Mouse (Mus musculus) heart, postnatal 0 days (tissue): ENCODE results near the gene 2010300C02Rik. TPM values are rescaled to one million over a fixed set of nuclear protein-coding genes. Genes with fewer than 3 reads are reported as not detected.

ENCODE experiments used
- ATAC-seq: fragments of 200-750 bp; cut with Nextera tagmentation; 2 replicates; pipeline ENCODE4 v1.8.0; 2017; ENCODE audit warnings: low read depth, moderate number of reproducible peaks, moderate library complexity; ENCODE audit not compliant: insufficient read depth
- DNase-seq: peaks from one replicate; pipeline ENCODE4 v3.0.0-alpha.2; 2016; ENCODE audit warnings: low spot score
- H3K27ac ChIP-seq: fragments of 300-500 bp; sonication (generic); 2 replicates; pipeline ENCODE4 v1.5.1; 2014; ENCODE audit warnings: low read depth, mild to moderate bottlenecking
- H3K27me3 ChIP-seq: fragments of 300-500 bp; sonication (generic); 2 replicates; pipeline ENCODE4 v1.6.1; 2014; ENCODE audit warnings: low read length, mixed read lengths; ENCODE audit not compliant: control insufficient read depth, insufficient read depth
- H3K36me3 ChIP-seq: fragments of 300-500 bp; sonication (generic); replicated peaks from 2 replicates; pipeline ENCODE4 v1.6.1; 2014; ENCODE audit warnings: low read length, mixed read lengths; ENCODE audit not compliant: control insufficient read depth, insufficient read depth
- H3K4me1 ChIP-seq: fragments of 300-500 bp; sonication (generic); 2 replicates; pipeline ENCODE4 v1.6.1; 2014; ENCODE audit warnings: antibody characterized with exemption; ENCODE audit not compliant: control insufficient read depth, insufficient read depth
- H3K4me2 ChIP-seq: fragments of 300-500 bp; sonication (generic); 2 replicates; pipeline ENCODE4 v1.6.1; 2014; ENCODE audit warnings: low read depth, mild to moderate bottlenecking, low read length, moderate library complexity
- H3K4me3 ChIP-seq: fragments of 300-500 bp; sonication (generic); 2 replicates; pipeline ENCODE4 v1.5.1; 2014; ENCODE audit warnings: low read depth, low read length
- H3K9ac ChIP-seq: fragments of 300-500 bp; sonication (generic); replicated peaks from 2 replicates; pipeline ENCODE4 v1.6.1; 2014; ENCODE audit warnings: low read depth, low read length, mixed read lengths
- H3K9me3 ChIP-seq: fragments of 300-500 bp; sonication (generic); replicated peaks from 2 replicates; pipeline ENCODE4 v1.6.1; 2016; ENCODE audit warnings: low read length; ENCODE audit not compliant: control insufficient read depth
- CTCF ChIP-seq: IDR thresholded peaks from 2 replicates; pipeline ENCODE4 v1.5.1; 2016; ENCODE audit warnings: antibody characterized with exemption, control low read depth, low read depth
- EP300 ChIP-seq: IDR thresholded peaks from 2 replicates; pipeline ENCODE4 v1.6.1; 2016; ENCODE audit warnings: antibody characterized with exemption, low read depth
- WGBS: fragments of 180-500 bp; shearing (Covaris S2); extraction: QIAGEN DNeasy Blood & Tissue Kit; methylation state at CpG from one replicate; pipeline ENCODE4 v1.1.7; 2014; 5-methylcytosine and 5-hydroxymethylcytosine counted together
- polyA plus RNA-seq: library from polyadenylated mRNA; unstranded; fragments of >200 nt; fragmentation: Nextera tagmentation; extraction: Ambion mirVana; gene quantifications from 2 replicates; pipeline ENCODE4 v1.2.1, GENCODE M21; 2015
- total RNA-seq: library from RNA; depleted of rRNA; stranded (reverse); fragments of >200 nt; gene quantifications from 2 replicates; pipeline ENCODE4 v1.2.3, GENCODE M21; 2014; ENCODE audit warnings: low replicate concordance; rRNA removed

2010300C02Rik gene
- 0.46 and 2.3 TPM in 2 replicates for total RNA-seq
- 0.95 and 1.0 TPM in 2 replicates for polyA plus RNA-seq

DNA sequence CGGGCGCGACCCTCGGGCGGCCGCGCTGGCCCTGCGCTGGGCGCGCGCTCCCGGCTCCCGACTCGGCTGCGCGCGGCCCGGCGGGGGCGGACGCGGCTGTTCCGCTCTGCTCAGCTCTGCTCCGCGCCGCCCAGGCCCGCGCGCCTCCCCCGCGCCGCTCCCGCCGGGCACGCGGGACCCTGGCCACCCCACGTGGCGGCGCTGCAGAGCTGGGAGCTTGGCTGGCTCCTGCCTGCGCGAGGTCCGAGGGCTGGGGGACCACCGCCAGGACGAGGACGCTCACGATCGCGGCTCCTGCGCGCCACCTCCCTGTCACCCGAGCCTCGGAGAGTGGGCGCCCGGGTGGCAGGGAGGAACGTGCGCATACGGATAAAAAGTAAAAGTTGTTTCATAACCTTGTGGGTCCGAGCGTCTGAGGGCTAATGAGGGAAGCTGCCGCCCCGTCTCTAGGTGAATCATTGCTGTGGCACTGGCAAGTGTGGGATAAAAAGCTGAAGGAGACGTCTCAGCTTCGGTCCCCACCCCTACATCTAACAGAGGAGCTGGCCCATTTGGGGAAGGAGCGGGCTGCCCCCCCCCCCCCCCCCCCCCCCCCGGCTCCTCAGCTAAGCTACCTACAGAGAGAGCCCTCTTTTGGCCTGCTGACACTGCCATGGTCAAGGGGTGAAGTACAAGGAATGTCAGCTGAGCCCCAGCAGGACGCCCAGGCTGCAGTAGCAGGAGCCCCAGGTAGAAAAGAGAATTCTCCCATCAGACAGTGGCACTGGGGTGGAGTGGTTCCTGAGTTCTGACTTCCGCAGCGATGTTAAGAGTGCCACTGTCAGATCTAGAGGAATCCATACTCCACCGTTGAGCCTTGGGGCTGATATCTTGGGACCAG, at the start of gene 2010300C02Rik:
TSS of gene 2010300C02Rik (minus strand) at position 325 of the 880 bp plus-strand sequence.
- Histone ChIP-seq H3K4me3 (peak within 1 kb of the TSS; percentile 48), H3K4me2 (peak within 1 kb of the TSS; percentile 76), H3K27me3 (peaks cover 13% of the 10 kb centered on the region; the same call in 1 of the 2 replicates), H3K4me1 (no peaks in the 10 kb centered on the region), H3K9me3 (no peaks in the 10 kb centered on the region), H3K36me3 (no peaks in the 10 kb centered on the region), H3K27ac (no peak within 1 kb of the TSS), H3K9ac (peak within 1 kb of the TSS; percentile 40)
- ATAC-seq (peak; percentile 85), DNase-seq (no peak)
- WGBS, result under 1% methylated on average over 55 of the region's 69 CpGs
- TF ChIP-seq CTCF (peak; percentile 27), EP300 (no peak)

DNA sequence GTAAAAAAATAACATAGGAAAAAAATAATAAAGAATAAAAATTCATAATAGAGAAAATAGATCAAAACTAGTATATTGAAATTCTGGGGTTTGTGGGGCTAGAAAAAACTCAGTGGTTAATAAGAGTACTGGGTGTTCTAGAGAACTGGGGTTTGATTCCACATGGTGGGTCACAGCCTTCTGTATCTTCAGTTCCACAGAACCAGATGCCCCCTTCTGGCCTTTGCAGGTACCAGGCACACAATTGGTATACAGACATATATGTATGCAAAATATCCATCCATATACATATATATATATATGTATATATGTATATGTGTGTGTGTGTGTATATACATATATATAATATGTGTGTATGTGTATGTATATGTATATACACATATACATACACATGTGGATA, 39.5 kb upstream of the 2010300C02Rik start:
- Histone ChIP-seq H3K9me3 (no peaks in the 10 kb centered on the region), H3K4me3 (no peak overlapping the region), H3K4me2 (no peak overlapping the region), H3K27me3 (no peaks in the 10 kb centered on the region), H3K4me1 (no peaks in the 10 kb centered on the region), H3K36me3 (no peaks in the 10 kb centered on the region), H3K9ac (no peak overlapping the region), H3K27ac (no peak overlapping the region)
- DNase-seq, result no peak
- TF ChIP-seq EP300 (no peak), CTCF (no peak)
- ATAC-seq, result no peak

DNA sequence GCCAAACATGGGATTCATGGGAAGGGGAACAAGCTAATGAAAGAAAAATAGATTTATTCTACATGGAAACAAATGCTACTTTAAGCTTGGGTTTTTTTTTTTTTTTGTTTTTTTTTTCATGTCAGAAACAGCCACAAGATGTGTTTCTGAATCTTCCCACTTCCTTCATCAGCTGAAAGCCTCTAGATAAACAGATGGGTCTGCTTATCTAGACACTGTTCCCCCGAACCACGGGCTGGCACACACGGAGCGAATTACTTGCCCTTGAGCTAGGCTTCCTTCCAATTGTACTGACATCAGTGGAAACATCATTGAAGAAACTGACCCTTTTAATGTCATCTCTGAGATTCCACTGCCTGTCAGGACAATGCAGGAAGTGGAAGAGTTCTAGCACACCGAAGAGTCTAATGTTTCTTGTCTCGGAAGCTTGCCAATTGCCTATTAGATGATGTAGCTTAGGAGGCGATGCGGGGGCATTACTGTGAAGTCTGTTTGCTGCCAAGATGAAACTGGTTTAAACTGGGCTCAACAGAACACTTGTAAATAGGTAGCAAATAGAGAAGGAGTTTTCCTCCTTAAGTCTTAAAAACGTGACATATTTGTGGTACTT, 24.9 kb upstream of the 2010300C02Rik start:
- WGBS, result 64% methylated on average over 9 of the region's 9 CpGs
- no peaks in the 10 kb centered on the region for H3K9me3 ChIP-seq
- H3K27me3 ChIP-seq, result no peaks in the 10 kb centered on the region
- no peak overlapping the region for H3K27ac ChIP-seq
- H3K4me1 ChIP-seq, result no peaks in the 10 kb centered on the region
- no peaks in the 10 kb centered on the region for H3K36me3 ChIP-seq
- ATAC-seq, result no peak
- TF ChIP-seq EP300, result no peak
- TF ChIP-seq CTCF, result no peak
- H3K9ac ChIP-seq, result no peak overlapping the region
- H3K4me2 ChIP-seq, result no peak overlapping the region
- DNase-seq, result no peak
- H3K4me3 ChIP-seq, result no peak overlapping the region

DNA sequence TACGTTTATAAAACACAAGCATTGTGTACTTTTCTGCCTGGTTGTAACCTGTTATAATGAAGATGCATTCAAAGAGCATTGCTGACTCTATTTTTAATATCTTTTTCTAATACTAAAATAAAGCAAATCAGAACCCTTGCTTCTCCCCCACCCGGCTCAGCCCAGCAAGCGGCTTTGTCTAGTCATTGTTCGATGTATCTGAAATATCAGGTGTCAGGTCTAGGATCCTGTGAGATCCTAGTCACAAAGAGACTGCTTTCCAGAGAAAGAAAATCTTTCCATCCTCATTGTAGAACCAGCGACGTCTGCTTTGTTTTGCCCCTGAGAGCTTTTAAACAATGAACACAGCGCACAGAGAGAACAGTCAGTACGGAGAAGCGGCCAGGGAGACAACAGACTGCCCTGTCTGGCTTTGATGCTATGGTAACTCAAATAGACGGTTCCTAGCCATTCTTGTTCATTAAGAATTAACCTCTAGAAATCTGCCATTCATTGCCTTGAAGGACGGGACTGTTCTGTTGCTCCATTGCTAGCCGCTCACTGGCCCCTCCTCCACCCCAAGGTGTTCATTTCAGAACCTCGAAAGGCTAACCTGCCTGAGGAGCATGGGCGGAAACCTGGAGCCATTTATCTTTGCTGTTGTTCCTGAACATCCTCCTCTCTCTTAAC, 22.9 kb upstream of the 2010300C02Rik start:
- no peak overlapping the region for H3K4me2 ChIP-seq
- no peaks in the 10 kb centered on the region for H3K36me3 ChIP-seq
- no peak for DNase-seq
- no peaks in the 10 kb centered on the region for H3K9me3 ChIP-seq
- no peak for TF ChIP-seq EP300
- no peak for TF ChIP-seq CTCF
- no peaks in the 10 kb centered on the region for H3K27me3 ChIP-seq
- WGBS, result 67% methylated on average over 14 of the region's 14 CpGs
- no peak for ATAC-seq
- H3K4me3 ChIP-seq, result no peak overlapping the region
- H3K4me1 ChIP-seq, result no peaks in the 10 kb centered on the region
- no peak overlapping the region for H3K27ac ChIP-seq
- no peak overlapping the region for H3K9ac ChIP-seq

DNA sequence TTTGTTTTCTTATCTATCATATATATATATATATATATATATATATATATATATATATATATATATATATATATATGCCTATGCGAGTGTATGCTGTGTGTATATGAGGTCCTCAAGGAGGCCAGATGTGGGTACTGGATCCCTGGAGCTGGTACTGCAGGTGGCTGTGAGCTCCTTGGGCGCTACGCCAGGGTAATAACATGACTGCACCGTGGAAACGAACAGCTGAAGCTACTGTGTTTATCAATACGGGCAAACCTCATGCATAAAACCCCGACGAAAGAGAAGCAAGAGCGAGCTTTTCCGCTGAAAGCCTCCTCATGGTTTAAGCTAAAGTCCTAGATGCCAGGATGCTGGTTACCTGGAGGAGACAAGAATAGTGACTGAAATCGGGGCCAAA, 22.2 kb upstream of the 2010300C02Rik start:
- H3K4me2 ChIP-seq, result no peak overlapping the region
- no peak overlapping the region for H3K4me3 ChIP-seq
- no peaks in the 10 kb centered on the region for H3K36me3 ChIP-seq
- H3K27ac ChIP-seq, result no peak overlapping the region
- 87% methylated on average over 11 of the region's 11 CpGs for WGBS
- ATAC-seq, result no peak
- DNase-seq, result no peak
- no peaks in the 10 kb centered on the region for H3K9me3 ChIP-seq
- H3K9ac ChIP-seq, result no peak overlapping the region
- no peak for TF ChIP-seq EP300
- TF ChIP-seq CTCF, result no peak
- H3K4me1 ChIP-seq, result no peaks in the 10 kb centered on the region
- no peaks in the 10 kb centered on the region for H3K27me3 ChIP-seq
